Mouse (Mus musculus) forebrain, embryonic 11.5 days (tissue): ENCODE measurements around the gene Amhr2. TPM values are rescaled to one million over a fixed set of nuclear protein-coding genes. Genes with fewer than 3 reads are reported as not detected.

Source experiments
- ATAC-seq: fragments of 200-750 bp; cut with Nextera tagmentation; replicated peaks from 2 replicates; pipeline ENCODE4 v1.8.0; 2017; ENCODE audit warnings: moderate TSS enrichment; ENCODE audit not compliant: low FRiP score
- DNase-seq: peaks from one replicate; pipeline ENCODE4 v3.0.0-alpha.2; 2017; ENCODE audit warnings: low spot score
- H3K27ac ChIP-seq: fragments of 300-500 bp; sonication (generic); 2 replicates; pipeline ENCODE4 v1.5.1; 2014; ENCODE audit warnings: low read depth, low read length
- H3K27me3 ChIP-seq: fragments of 300-500 bp; sonication (generic); 2 replicates; pipeline ENCODE4 v1.6.1; 2014; ENCODE audit warnings: mild to moderate bottlenecking, low read length, mixed read lengths; ENCODE audit not compliant: control insufficient read depth, insufficient read depth
- H3K36me3 ChIP-seq: fragments of 300-500 bp; sonication (generic); 2 replicates; pipeline ENCODE4 v1.6.1; 2014; ENCODE audit warnings: mild to moderate bottlenecking, low read length, moderate library complexity, mixed read lengths; ENCODE audit not compliant: control insufficient read depth, insufficient read depth
- H3K4me1 ChIP-seq: fragments of 300-500 bp; sonication (generic); replicated peaks from 2 replicates; pipeline ENCODE4 v1.6.1; 2014; ENCODE audit warnings: low read length, mixed read lengths; ENCODE audit not compliant: control insufficient read depth, insufficient read depth
- H3K4me2 ChIP-seq: fragments of 300-500 bp; sonication (generic); 2 replicates; pipeline ENCODE4 v1.6.1; 2014; ENCODE audit warnings: low read depth, mild to moderate bottlenecking, low read length, moderate library complexity, mixed read lengths; ENCODE audit not compliant: severe bottlenecking
- H3K4me3 ChIP-seq: fragments of 300-500 bp; sonication (generic); 2 replicates; pipeline ENCODE4 v1.5.1; 2014; ENCODE audit warnings: low read depth, low read length
- H3K9ac ChIP-seq: fragments of 300-500 bp; sonication (generic); 2 replicates; pipeline ENCODE4 v1.6.1; 2014; ENCODE audit warnings: low read length
- H3K9me3 ChIP-seq: fragments of 300-500 bp; sonication (generic); 2 replicates; pipeline ENCODE4 v1.6.1; 2016; ENCODE audit warnings: low read length, mixed read lengths; ENCODE audit not compliant: control insufficient read depth
- WGBS: fragments of 180-500 bp; shearing (Covaris S2); extraction: QIAGEN DNeasy Blood & Tissue Kit; methylation state at CpG from one replicate; pipeline ENCODE4 v1.1.7; 2014; 5-methylcytosine and 5-hydroxymethylcytosine counted together
- polyA plus RNA-seq: library from polyadenylated mRNA; unstranded; fragments of >200 nt; fragmentation: Nextera tagmentation; extraction: Ambion mirVana; gene quantifications from 2 replicates; pipeline ENCODE4 v1.2.1, GENCODE M21; 2014

Gene Amhr2
- polyA plus RNA-seq, 1 experiment from 2014 or later, result 1.0 TPM

DNA sequence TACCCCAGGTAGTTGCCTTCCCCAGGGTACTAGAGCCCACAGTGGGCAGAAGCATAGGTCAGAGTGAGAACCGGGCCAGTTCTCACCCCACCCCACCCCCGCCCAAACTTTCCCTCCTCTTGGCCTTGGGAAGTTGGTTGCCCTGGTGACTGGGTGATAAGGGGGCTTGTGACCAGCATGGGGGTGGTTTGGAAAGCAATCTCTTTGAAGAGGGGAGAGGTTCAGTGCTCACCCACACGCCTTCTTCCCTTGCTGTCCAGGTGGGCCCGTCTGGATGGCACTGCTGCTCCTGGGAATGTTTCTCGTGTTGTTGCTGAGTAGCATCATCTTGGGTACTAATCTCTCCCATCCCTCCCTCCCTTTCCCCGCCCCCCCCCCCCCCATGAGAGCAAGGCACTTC lies 1.3 kb downstream of the Amhr2 start:
- Histone ChIP-seq H3K27me3 (no peaks in the 10 kb centered on the region), H3K27ac (no peak overlapping the region), H3K9me3 (no peaks in the 10 kb centered on the region), H3K9ac (no peak overlapping the region), H3K36me3 (no peaks in the 10 kb centered on the region), H3K4me3 (no peak overlapping the region), H3K4me2 (no peak overlapping the region), H3K4me1 (no peaks in the 10 kb centered on the region)
- no peak for DNase-seq
- 67% methylated on average over 5 of the region's 6 CpGs for WGBS
- ATAC-seq, result no peak

DNA sequence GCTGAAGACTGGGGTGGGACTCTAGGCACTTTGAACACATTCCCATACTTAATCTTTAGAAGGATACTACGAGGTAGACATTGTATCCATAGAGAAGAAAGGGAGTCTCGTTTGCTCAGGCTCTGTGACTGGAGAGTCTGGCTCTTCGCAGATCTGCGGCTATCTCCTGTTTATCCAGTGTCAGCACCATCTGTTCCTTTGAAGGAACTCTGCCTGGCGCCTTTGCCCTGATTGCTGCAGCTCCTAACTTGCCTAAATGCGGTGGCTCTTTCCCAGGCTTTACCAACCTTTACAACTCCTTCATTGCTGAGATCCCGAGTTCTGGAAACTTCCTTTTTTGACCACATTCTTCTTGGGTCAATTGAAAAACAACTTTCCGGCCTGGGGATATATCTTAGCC lies 4.2 kb downstream of the Amhr2 start:
- Histone ChIP-seq H3K9ac (no peak overlapping the region), H3K27me3 (no peaks in the 10 kb centered on the region), H3K4me2 (no peak overlapping the region), H3K9me3 (no peaks in the 10 kb centered on the region), H3K27ac (no peak overlapping the region), H3K4me1 (no peaks in the 10 kb centered on the region), H3K36me3 (no peaks in the 10 kb centered on the region), H3K4me3 (no peak overlapping the region)
- ATAC-seq (no peak), DNase-seq (no peak)
- whole genome bisulfite sequencing, result 75% methylated on average over 8 of the region's 8 CpGs

DNA sequence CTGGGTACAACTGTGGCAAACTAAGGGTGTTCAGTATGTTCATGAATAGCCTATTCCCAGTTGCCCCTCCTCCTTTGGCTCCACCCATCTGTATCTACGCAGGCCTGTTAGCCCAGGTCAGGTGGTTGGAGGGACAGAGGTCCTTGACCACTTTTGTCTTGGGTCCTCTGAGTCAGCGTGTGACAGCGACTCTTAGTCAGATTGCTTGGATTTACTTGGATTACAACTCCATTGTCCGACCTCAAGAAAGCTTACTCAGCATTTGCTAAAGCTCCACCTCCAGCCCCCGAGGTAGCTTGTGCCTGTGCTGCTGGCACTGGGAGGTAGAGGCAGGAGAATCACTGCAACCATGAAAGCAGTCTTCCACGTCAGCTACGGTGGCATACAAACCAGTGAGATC lies 5.8 kb downstream of the Amhr2 start:
- ATAC-seq, result no peak
- H3K4me2 ChIP-seq, result no peak overlapping the region
- no peaks in the 10 kb centered on the region for H3K27me3 ChIP-seq
- no peak overlapping the region for H3K4me3 ChIP-seq
- no peak overlapping the region for H3K9ac ChIP-seq
- H3K9me3 ChIP-seq, result no peaks in the 10 kb centered on the region
- H3K36me3 ChIP-seq, result no peaks in the 10 kb centered on the region
- H3K27ac ChIP-seq, result no peak overlapping the region
- no peak for DNase-seq
- 26% methylated on average over 7 of the region's 7 CpGs for WGBS
- no peaks in the 10 kb centered on the region for H3K4me1 ChIP-seq

DNA sequence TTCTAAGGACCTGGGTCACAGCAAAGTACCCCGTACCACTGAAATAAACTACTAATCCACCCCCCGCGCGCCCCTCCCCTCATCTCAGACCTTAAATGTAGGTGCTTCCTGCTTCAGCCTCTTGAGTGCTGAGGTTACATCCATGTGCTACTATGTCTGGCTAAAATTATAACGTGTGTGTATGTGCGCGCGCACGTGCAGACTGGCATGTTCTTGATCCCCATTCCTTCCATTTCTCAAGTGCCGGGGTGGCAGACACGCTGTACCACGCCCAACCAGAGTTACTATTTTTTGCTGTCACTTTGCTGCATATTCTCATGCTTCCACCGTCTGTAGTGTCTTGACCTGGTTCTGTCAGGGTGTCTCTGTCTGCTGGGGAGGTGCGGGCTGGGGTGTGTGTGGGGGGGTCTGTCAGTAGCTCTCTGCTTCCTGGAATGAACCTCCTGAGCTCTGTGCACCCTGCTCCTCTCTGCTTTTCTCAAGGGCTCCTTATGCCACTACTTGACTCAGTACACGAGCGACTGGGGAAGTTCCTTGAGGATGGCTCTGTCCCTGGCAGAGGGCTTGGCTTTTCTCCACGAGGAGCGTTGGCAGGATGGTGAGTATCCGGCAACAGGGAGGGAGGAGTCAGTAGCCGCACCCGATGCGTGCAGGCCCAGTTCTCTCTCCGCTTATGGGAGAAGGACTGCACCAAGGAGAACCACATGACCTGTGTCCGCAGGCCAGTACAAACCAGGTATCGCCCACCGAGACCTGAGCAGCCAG lies 6.7 kb downstream of the Amhr2 start:
- H3K9ac ChIP-seq, result no peak overlapping the region
- H3K4me2 ChIP-seq, result no peak overlapping the region
- no peak overlapping the region for H3K27ac ChIP-seq
- ATAC-seq (no peak), DNase-seq (no peak)
- H3K36me3 ChIP-seq, result no peaks in the 10 kb centered on the region
- H3K4me3 ChIP-seq, result no peak overlapping the region
- WGBS, result 91% methylated on average over 26 of the region's 26 CpGs
- H3K9me3 ChIP-seq, result no peaks in the 10 kb centered on the region
- no peaks in the 10 kb centered on the region for H3K4me1 ChIP-seq
- H3K27me3 ChIP-seq, result no peaks in the 10 kb centered on the region

DNA sequence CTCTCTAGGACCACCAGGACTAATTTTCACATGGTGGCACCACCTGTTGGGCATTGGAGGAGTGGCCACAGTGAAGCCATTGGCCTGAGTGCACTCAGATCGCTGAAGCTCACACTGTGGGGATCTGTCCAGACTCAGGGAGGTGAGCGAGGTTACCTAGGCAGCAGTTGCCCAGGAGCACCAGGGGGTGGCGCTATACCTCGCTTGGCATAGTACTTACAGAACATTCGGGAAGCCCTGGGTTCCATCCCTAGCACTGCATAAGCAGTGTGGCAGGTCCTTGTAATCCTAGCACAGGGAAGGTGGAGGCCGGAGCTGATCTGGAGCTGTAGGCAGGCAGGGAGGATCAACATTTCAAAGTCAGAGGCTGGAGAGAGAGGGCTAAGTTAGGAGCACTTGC lies 10.8 kb downstream of the Amhr2 start:
- DNase-seq (peak; percentile 58), ATAC-seq (no peak)
- 34% methylated on average over 6 of the region's 6 CpGs for WGBS

DNA sequence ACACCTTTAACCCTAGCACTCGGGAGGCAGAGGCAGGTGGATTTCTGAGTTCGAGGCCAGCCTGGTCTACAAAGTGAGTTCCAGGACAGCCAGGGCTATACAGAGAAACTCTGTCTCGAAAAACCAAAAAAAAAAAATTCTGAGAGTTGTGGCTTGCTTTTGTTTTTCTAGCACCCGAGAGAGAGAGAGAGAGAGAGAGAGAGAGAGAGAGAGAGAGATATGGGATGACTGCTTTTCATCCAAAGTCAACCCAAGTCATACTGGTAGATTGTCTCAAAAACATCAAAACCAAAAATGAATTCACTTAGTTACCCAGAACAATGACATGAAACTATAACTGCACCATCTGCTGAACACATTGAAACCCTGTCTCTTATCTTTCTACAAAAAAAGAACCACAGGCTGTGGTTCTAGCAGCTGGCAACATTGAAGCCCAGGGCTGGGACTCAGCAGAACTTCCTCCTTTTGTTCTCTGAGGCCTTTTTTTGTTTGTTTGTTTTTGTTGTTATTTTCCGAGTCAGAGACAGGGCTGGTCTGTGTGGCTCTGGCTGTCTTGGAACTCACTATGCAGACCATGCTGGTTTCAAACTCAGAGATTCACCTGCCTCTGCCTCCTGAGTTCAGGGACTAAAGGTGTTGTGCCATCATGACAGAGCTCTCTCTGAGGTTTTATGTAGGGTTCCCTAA lies 13.0 kb downstream of the Amhr2 start:
- Histone ChIP-seq H3K4me2 (peak overlapping the region; percentile 50; the same call in 1 of the 2 replicates), H3K4me1 (no peaks in the 10 kb centered on the region), H3K27me3 (no peaks in the 10 kb centered on the region), H3K9ac (no peak overlapping the region), H3K9me3 (no peaks in the 10 kb centered on the region), H3K4me3 (peak overlapping the region; percentile 43; the same call in 1 of the 2 replicates), H3K27ac (no peak overlapping the region), H3K36me3 (no peaks in the 10 kb centered on the region)
- ATAC-seq, result no peak
- DNase-seq, result no peak
- 75% methylated on average over 5 of the region's 5 CpGs for WGBS

More for the DNA sequence above, 10.8 kb downstream of the Amhr2 start:
- H3K4me1 ChIP-seq, result no peaks in the 10 kb centered on the region
- no peak overlapping the region for H3K4me2 ChIP-seq
- no peaks in the 10 kb centered on the region for H3K36me3 ChIP-seq
- no peak overlapping the region for H3K4me3 ChIP-seq
- H3K27me3 ChIP-seq, result no peaks in the 10 kb centered on the region
- H3K9ac ChIP-seq, result no peak overlapping the region
- no peak overlapping the region for H3K27ac ChIP-seq
- H3K9me3 ChIP-seq, result no peaks in the 10 kb centered on the region

DNA sequence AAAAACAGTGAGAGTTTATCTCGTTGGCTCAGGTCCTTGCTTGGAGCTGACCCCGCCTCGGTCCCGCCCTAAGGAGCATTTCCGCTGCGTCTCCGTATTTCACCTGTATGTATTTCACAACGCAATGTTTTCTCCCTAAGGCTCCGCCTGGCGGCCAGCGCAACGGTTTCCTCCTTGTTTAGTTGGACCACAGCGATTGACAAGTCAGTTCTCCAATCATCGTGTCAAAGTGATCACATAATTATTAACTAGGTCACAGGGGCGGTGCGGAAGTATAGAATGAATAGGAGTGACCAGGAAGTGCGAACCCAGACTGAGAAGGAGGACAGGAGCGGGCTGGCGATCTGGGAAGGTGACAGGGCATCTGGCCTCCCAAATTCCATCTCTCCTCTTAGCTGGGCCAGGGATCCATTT lies 13.7 kb downstream of the Amhr2 start, which contains the start of gene Prr13:
TSS of gene Prr13 (plus strand) at position 125 of the 414 bp plus-strand sequence.
- Histone ChIP-seq H3K27me3 (no peaks in the 10 kb centered on the region), H3K4me3 (peak within 1 kb of the TSS; percentile 43), H3K4me1 (no peaks in the 10 kb centered on the region), H3K27ac (no peak within 1 kb of the TSS), H3K4me2 (peak within 1 kb of the TSS; percentile 50), H3K9ac (peak within 1 kb of the TSS; percentile 56), H3K9me3 (no peaks in the 10 kb centered on the region), H3K36me3 (no peaks in the 10 kb centered on the region)
- ATAC-seq (peak; percentile 66), DNase-seq (peak; percentile 84)
- under 1% methylated on average over 19 of the region's 19 CpGs for WGBS

DNA sequence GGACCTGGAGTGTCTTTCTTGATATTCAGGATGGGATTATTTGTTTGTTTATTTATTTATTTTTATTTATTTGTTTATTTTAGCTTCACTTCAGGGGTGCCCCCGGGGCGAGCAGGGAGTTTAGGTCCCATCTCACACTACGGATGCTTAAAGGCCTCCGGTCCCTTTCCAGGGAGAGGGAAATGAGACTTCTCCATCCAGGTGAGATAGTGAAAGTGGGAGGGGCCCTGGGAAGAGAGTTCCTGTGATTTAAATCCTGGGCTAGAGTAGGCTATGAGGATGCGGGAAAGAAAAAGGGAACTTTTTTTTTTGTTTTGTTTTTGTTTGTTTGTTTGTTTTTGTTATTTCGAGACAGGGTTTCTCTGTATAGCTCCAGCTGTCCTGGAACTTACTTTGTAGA lies 14.2 kb downstream of the Amhr2 start:
- H3K9ac ChIP-seq, result peak overlapping the region; percentile 56
- H3K4me1 ChIP-seq, result no peaks in the 10 kb centered on the region
- peak overlapping the region; percentile 50 for H3K4me2 ChIP-seq
- H3K36me3 ChIP-seq, result no peaks in the 10 kb centered on the region
- no peak overlapping the region for H3K27ac ChIP-seq
- peak overlapping the region; percentile 43 for H3K4me3 ChIP-seq
- no peak for DNase-seq
- ATAC-seq, result 0 out of 2 replicates have a peak, but pooled peaks have one; percentile 28
- no peaks in the 10 kb centered on the region for H3K9me3 ChIP-seq
- no peaks in the 10 kb centered on the region for H3K27me3 ChIP-seq
- WGBS, result 32% methylated on average over 6 of the region's 6 CpGs
